29 mouse cellular contexts compared by ENCODE assay signal in the genomic region with DNA sequence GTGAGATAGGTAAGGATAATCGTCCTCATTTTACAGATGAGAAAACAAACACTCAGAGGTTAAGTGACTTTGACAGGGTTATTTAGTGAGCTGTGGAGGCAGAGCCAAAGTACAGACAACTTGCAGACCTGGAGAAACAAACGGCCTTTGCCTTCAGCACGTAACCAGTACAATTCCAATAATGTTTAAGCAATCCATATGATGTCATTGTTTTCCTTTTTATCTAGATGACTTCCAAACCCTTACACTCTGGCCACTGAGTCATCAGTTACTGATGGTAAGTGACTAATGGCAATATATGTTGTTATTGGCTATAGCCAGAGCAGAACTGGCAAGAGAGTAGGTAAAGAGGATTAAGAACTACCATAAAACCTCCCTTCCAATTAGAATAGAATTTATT.
A peak's percentile ranks its signal among the peaks of the same experiment; 100 is the strongest.
DNase-seq lines count a peak whose midpoint lies in the region; ATAC-seq and TF ChIP-seq lines count a peak whose summit lies in the region.
"Had no signal": no experiment of that assay in that cellular context is flagged by ENCODE, and none has a peak within 500 bp of the region (broad histone marks: within the 10 kb centered on the region; RNA-seq: fewer than 3 reads in every experiment).

No protein-coding gene starts in this region.

- TF ChIP-seq EP300 in MEL (IDR thresholded peaks at IDR 0.05; ENCODE audit: low read depth in 1 of 2, low read length in 2 of 2), result no peak

- no peak overlapping the region for H3ac ChIP-seq in myocyte (ENCODE audit: control insufficient read depth, insufficient read length)

- H3K4me1 ChIP-seq in kidney, embryonic 15.5 days, result peaks cover 9% of the 10 kb centered on the region
- peaks cover 39 to 42% of the 10 kb centered on the region in 2 experiments for H3K4me1 ChIP-seq in MEL (ENCODE audit: control insufficient read depth in 1 of 2, insufficient read depth in 2 of 2, low read length in 2 of 2)
- H3K4me1 ChIP-seq in intestine, embryonic 15.5 days (replicated peaks), result 0 out of 2 replicates have a peak, but pooled peaks cover 2% of the 10 kb centered on the region
- H3K4me1 ChIP-seq: midbrain, embryonic 15.5 days had no signal

- H3K79me2 ChIP-seq in MEL (ENCODE audit: control insufficient read depth, insufficient read depth, low read length, poor library complexity) (no peaks in the 10 kb centered on the region), myocyte (ENCODE audit: control insufficient read depth, insufficient read depth) (no peaks in the 10 kb centered on the region)

- no peak for TF ChIP-seq RAD21 in MEL (IDR thresholded peaks at IDR 0.05; ENCODE audit: low read depth, low read length)

- WGBS in kidney, embryonic 15.5 days, result 22% methylated on average over 3 of the region's 3 CpGs
- 32% methylated on average over 3 of the region's 3 CpGs for WGBS in intestine, embryonic 15.5 days

- TF ChIP-seq POLR2A in MEL (IDR thresholded peaks at IDR 0.05; ENCODE audit: control insufficient read depth in 1 of 2, insufficient read depth in 1 of 2, low read depth in 1 of 2, low read length in 2 of 2, poor library complexity in 1 of 2) (no peak), myocyte (IDR thresholded peaks at IDR 0.05; ENCODE audit: insufficient read length, low read depth) (no peak)

- H3K9me3 ChIP-seq in kidney, embryonic 15.5 days (replicated peaks), result no peaks in the 10 kb centered on the region
- H3K9me3 ChIP-seq in MEL (replicated peaks; ENCODE audit: insufficient read depth, low read length), result no peaks in the 10 kb centered on the region
- H3K9me3 ChIP-seq in intestine, embryonic 15.5 days, result no peaks in the 10 kb centered on the region
- H3K9me3 ChIP-seq: embryonic facial prominence, embryonic 13.5 days; heart, embryonic 13.5 days; limb, embryonic 10.5 days; limb, embryonic 15.5 days; midbrain, embryonic 15.5 days had no signal

- no peaks in the 10 kb centered on the region for H3K36me3 ChIP-seq in kidney, embryonic 15.5 days
- H3K36me3 ChIP-seq in MEL (ENCODE audit: control insufficient read depth in 1 of 2, insufficient read depth in 2 of 2, low read length in 2 of 2) (peaks cover 0 to 38% of the 10 kb centered on the region in 2 experiments; a peak in 2 of 4 replicates), myocyte (ENCODE audit: control insufficient read depth, insufficient read depth) (no peaks in the 10 kb centered on the region)
- H3K36me3 ChIP-seq in intestine, embryonic 15.5 days, result no peaks in the 10 kb centered on the region
- H3K36me3 ChIP-seq: embryonic facial prominence, embryonic 13.5 days; heart, embryonic 13.5 days; limb, embryonic 10.5 days; limb, embryonic 15.5 days; midbrain, embryonic 15.5 days had no signal

- no peak overlapping the region for H3K27ac ChIP-seq in kidney, embryonic 15.5 days
- no peak overlapping the region for H3K27ac ChIP-seq in MEL (ENCODE audit: control insufficient read depth, low read depth, low read length)
- no peak overlapping the region for H3K27ac ChIP-seq in intestine, embryonic 15.5 days
- H3K27ac ChIP-seq: embryonic facial prominence, embryonic 13.5 days; heart, embryonic 13.5 days; hindbrain, embryonic 14.5 days; layer of hippocampus, adult 2 months; limb, embryonic 10.5 days; limb, embryonic 15.5 days; midbrain, embryonic 15.5 days had no signal

- DNase-seq in kidney, postnatal 4 days, result no peak
- peak; percentile 9 for DNase-seq in MEL (ENCODE audit: low read depth, low spot score)
- no peak for DNase-seq in layer of hippocampus, adult 9-11 months
- no peak for DNase-seq in embryo, embryonic 9.5 days (ENCODE audit: extremely low spot score)
- DNase-seq: adrenal gland, postnatal 14 days; cerebellum, adult 11 months; cerebellum, adult 9-11 months; embryo, embryonic 11 days; forebrain, postnatal 0 days; heart, postnatal 10 days; kidney, adult 9 months; kidney, postnatal 14 days; lung, embryonic 14.5 days; lung, postnatal 14 days; right cerebral cortex, adult 18-20 months; thymus, postnatal 4 days had no signal

- no peaks in the 10 kb centered on the region; the same call in 1 of the 2 replicates for H3K27me3 ChIP-seq in kidney, embryonic 15.5 days
- H3K27me3 ChIP-seq in MEL (ENCODE audit: control insufficient read depth in 1 of 2, insufficient read depth in 2 of 2, low read length in 2 of 2), result no peaks in the 10 kb centered on the region
- H3K27me3 ChIP-seq in intestine, embryonic 15.5 days (replicated peaks), result no peaks in the 10 kb centered on the region
- H3K27me3 ChIP-seq in myocyte (ENCODE audit: control insufficient read depth, insufficient read depth, insufficient read length), result no peaks in the 10 kb centered on the region
- H3K27me3 ChIP-seq: midbrain, embryonic 15.5 days; Patski had no signal

- no peak overlapping the region for H3K9ac ChIP-seq in kidney, embryonic 15.5 days
- H3K9ac ChIP-seq in MEL (ENCODE audit: control insufficient read depth, low read depth, low read length, poor library complexity, severe bottlenecking), result no peak overlapping the region
- H3K9ac ChIP-seq in intestine, embryonic 15.5 days, result no peak overlapping the region
- H3K9ac ChIP-seq: embryonic facial prominence, embryonic 13.5 days; forebrain, postnatal 0 days; heart, embryonic 13.5 days; hindbrain, embryonic 14.5 days; limb, embryonic 15.5 days; lung, embryonic 14.5 days; midbrain, embryonic 15.5 days had no signal

- 0 out of 2 replicates have a peak, but pooled peaks have one; percentile 46 for ATAC-seq in kidney, embryonic 15.5 days (replicated peaks; ENCODE audit: low FRiP score)
- peak; percentile 89 for ATAC-seq in intestine, embryonic 15.5 days
- ATAC-seq in CD4-positive, CD25-positive, alpha-beta regulatory T cell, adult 4 months, result no peak
- ATAC-seq: forebrain, postnatal 0 days; inflammation-experienced regulatory T-cells, adult 6 months; midbrain, embryonic 15.5 days had no signal

- no peak overlapping the region for H3K4me3 ChIP-seq in kidney, embryonic 15.5 days (replicated peaks)
- H3K4me3 ChIP-seq in MEL (ENCODE audit: control insufficient read depth in 1 of 2, insufficient read depth in 1 of 2, low read depth in 2 of 2, low read length in 2 of 2) (no peak overlapping the region), myocyte (no peak overlapping the region)
- H3K4me3 ChIP-seq in intestine, embryonic 15.5 days (replicated peaks), result no peak overlapping the region
- H3K4me3 ChIP-seq: embryonic facial prominence, embryonic 13.5 days; heart, embryonic 13.5 days; layer of hippocampus, adult 2 months; limb, embryonic 10.5 days; limb, embryonic 15.5 days; midbrain, embryonic 15.5 days had no signal

- TF ChIP-seq CTCF in MEL (IDR thresholded peaks at IDR 0.05 in 2 of 3, conservative IDR thresholded peaks at IDR 0.05 in 1 of 3; ENCODE audit: control insufficient read depth in 1 of 3, insufficient read depth in 1 of 3, low read depth in 2 of 3, low read length in 3 of 3, poor library complexity in 1 of 3, severe bottlenecking in 1 of 3), result no peak

- H3K4me2 ChIP-seq in kidney, embryonic 15.5 days, result no peak overlapping the region
- H3K4me2 ChIP-seq in intestine, embryonic 15.5 days (replicated peaks), result no peak overlapping the region
- peak overlapping the region; percentile 33 for H3K4me2 ChIP-seq in myocyte (ENCODE audit: low read depth)
- H3K4me2 ChIP-seq: embryonic facial prominence, embryonic 13.5 days; heart, embryonic 13.5 days; hindbrain, embryonic 14.5 days; limb, embryonic 15.5 days; lung, embryonic 14.5 days; midbrain, embryonic 15.5 days had no signal

TF ChIP-seq in MEL, 35 proteins besides CTCF, POLR2A, EP300 and RAD21:
- TF ChIP-seq ZKSCAN1 (IDR thresholded peaks at IDR 0.05; ENCODE audit: low read depth, low read length) (no peak), NELFE (IDR thresholded peaks at IDR 0.05; ENCODE audit: low read depth, low read length) (no peak), MAFK (IDR thresholded peaks at IDR 0.05; ENCODE audit: borderline replicate concordance, low read depth, low read length) (no peak), MAX (IDR thresholded peaks at IDR 0.05; ENCODE audit: low read length) (no peak), SIN3A (IDR thresholded peaks at IDR 0.05; ENCODE audit: low read length) (no peak), NRF1 (IDR thresholded peaks at IDR 0.05; ENCODE audit: insufficient read depth, low read depth, low read length, poor library complexity, severe bottlenecking) (no peak), MYC (IDR thresholded peaks at IDR 0.05; ENCODE audit: low read depth, low read length) (no peak), GABPA (IDR thresholded peaks at IDR 0.05; ENCODE audit: low read depth, low read length) (no peak), CHD1 (IDR thresholded peaks at IDR 0.05; ENCODE audit: low read depth, low read length) (no peak), BHLHE40 (IDR thresholded peaks at IDR 0.05; ENCODE audit: borderline replicate concordance, low read depth, low read length) (no peak), POLR2AphosphoS5 (IDR thresholded peaks at IDR 0.05; ENCODE audit: borderline replicate concordance, low read depth, low read length) (no peak)
TF ChIP-seq in MEL: peak in this region for 0.

TF ChIP-seq in myocyte, 11 proteins besides CTCF, POLR2A, EP300 and RAD21:
- TF ChIP-seq TCF3 (IDR thresholded peaks at IDR 0.05; ENCODE audit: insufficient read length, low read depth), result no peak
- TF ChIP-seq SRF (IDR thresholded peaks at IDR 0.05; ENCODE audit: control insufficient read depth, insufficient read length, low read depth), result no peak
- no peak for TF ChIP-seq MYOG (IDR thresholded peaks at IDR 0.05; ENCODE audit: control insufficient read depth in 1 of 3, insufficient read depth in 1 of 3, insufficient read length in 2 of 3, low read depth in 2 of 3)
- no peak for TF ChIP-seq CEBPB (IDR thresholded peaks at IDR 0.05; ENCODE audit: insufficient read depth, poor library complexity, severe bottlenecking)
- TF ChIP-seq MYOD1 (IDR thresholded peaks at IDR 0.05; ENCODE audit: control insufficient read depth in 1 of 3, insufficient read length in 2 of 3, low read depth in 2 of 3), result no peak
- TF ChIP-seq REST (IDR thresholded peaks at IDR 0.05; ENCODE audit: insufficient read depth, insufficient read length), result no peak
- TF ChIP-seq POLR2AphosphoS2 (IDR thresholded peaks at IDR 0.05; ENCODE audit: insufficient read length, low read depth), result no peak
- TF ChIP-seq E2F4 (IDR thresholded peaks at IDR 0.05; ENCODE audit: insufficient read depth), result no peak
- no peak for TF ChIP-seq MAX (IDR thresholded peaks at IDR 0.05; ENCODE audit: low read depth)
- no peak for TF ChIP-seq TCF12 (IDR thresholded peaks at IDR 0.05; ENCODE audit: insufficient read depth, poor library complexity, severe bottlenecking)
- no peak for TF ChIP-seq USF1 (IDR thresholded peaks at IDR 0.05; ENCODE audit: low read depth)
